Mouse (Mus musculus): Measurements from ENCODE around the gene Faim2.

GRCm38 (mm10) chr15:99547732-99548131 lies 19.8 kb upstream of the Faim2 start:
- TF ChIP-seq EP300 (IDR thresholded peaks at IDR 0.05; ENCODE audit: low read depth) (no peak), CTCF (IDR thresholded peaks at IDR 0.05; ENCODE audit: low read depth) (no peak)
